Mouse (Mus musculus) spleen, adult 12 weeks (tissue): ENCODE data around the gene 4930513O06Rik.

Source experiments
- DNase-seq: peaks from one replicate; pipeline ENCODE4 v3.0.0; 2022; ENCODE audit warnings: low spot score

Gene 4930513O06Rik

DNA sequence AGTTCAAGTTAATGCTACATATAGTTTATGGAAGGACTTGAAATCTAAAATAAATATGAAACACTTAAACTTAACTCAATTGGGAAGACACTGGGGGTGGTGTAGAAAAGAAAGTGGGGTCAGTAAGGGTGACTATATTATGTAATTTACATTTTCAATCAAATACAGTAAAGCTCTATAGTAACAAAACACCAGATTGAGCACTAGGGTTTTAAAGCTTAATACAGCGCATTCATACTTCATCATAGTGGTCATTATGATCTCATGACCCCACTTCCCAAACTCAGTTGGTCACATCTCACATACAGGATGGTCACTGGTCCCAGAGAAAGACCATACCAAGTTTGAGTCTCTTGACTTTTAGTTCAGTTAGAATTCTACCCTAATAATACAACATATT, at the start of gene 4930513O06Rik:
TSS of gene 4930513O06Rik (plus strand) at position 301 of the 400 bp plus-strand sequence.
- DNase-seq = no peak

DNA sequence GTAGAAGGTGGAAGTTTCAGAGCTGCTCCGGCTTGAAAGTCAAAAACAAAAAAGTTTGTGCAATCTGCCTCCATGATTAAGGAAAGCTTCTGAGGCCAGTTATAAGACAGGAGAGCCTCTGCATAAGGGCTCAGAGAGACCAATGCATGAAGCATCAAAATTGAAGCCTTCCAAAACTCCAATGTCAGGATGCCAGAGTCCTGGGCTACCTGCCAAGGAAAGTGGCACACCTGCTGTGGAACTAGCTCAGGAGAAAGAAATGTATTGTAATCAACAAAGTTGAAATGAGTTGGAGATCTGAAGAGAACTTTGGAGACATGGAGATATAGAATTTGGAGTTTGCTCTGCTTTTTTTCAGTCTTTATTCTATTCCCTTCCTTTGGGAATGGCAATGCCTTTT, 48.4 kb upstream of the 4930513O06Rik start:
- DNase-seq = no peak

DNA sequence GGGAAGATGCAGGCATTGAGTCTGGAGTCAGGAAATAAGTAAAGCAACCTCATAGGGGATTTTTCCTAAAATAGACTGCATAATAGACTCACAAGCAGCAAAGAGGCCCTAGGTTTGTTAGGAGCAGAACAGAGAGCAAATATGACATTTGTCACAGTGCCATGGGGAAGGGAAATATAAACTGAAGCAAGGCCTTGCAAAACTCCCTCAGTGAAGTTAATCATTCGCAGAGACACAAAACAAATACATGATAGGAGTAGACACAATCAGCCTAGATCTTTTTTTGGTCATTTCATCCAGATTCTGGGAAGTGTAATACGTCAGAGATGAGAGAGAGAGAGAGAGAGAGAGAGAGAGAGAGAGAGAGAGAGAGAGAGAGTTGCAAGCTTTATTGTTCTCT, 46.7 kb upstream of the 4930513O06Rik start:
- DNase-seq = no peak

DNA sequence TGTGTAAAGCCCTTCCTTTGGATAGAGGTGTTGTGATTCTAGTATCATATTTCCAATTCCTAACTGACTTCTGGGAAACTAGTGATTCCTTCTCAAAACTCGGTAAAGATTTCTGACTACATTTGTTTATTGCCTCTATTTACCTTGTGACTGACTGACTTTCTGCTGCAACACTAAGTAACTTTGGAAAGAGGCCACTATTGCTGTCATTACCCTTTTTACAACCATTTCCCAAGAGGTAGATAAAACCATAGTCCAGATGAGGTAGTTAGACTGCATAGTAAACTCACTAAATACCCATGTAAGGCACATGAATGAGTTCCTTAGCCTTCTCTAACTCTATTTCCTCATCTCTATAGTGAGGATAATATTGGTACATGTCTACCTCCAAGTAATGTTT, 44.9 kb upstream of the 4930513O06Rik start:
- no peak for DNase-seq

DNA sequence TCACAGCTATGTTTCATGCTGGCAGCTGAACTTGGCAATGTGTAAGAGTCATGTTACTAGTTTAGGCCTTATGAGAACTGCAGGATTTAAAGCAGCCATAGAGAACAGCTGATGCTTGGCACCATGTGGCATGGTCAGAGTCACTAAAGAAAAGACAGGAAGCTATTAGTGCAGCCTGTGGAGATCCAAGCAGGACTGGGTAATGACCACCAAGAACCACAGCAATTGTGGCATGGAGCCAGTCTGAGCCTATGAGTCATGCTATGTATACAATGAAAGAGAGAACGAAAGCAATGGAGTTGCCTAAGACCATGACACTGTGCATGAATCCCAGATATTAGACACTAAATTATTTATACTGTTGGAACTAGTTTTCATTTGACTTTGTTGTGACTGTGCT, 34.1 kb upstream of the 4930513O06Rik start:
- DNase-seq = no peak

DNA sequence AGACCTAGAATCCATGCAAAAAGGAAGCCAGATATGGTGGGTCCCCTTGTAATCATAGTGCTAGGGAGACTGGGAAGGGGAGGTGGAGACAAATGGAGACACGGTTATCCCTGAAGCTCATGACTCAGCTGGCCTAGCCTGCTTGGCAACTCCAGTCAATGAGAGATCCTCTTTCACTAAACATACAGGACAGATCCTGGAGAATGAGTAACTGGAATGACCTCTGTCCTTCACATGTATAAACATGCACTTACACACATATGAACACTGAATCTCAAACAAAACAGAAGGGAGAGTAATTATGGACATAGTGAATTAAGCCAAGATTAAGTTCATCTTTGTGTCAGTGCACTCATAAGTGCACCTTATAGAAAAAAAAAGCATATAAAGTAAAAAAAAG, 32.9 kb upstream of the 4930513O06Rik start:
- no peak for DNase-seq

DNA sequence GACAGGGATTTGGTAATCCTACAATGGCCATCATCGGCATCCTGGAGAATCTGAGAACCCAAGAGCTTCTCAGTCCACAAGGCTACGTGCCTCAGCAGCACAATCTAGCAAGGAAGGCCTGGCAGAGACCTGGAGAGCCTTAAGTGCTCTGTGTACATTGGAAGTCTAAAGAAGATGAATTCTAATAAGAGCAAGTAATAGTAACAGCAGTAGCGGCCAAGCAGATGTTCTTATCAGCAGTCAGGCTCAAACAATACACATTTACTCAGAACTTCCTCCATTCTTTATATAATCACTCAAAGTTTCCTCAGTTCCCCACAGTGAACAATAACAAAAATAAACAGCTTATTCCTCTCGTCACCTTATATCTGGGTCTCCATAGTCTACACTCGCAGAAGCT, 22.0 kb upstream of the 4930513O06Rik start:
- no peak for DNase-seq

DNA sequence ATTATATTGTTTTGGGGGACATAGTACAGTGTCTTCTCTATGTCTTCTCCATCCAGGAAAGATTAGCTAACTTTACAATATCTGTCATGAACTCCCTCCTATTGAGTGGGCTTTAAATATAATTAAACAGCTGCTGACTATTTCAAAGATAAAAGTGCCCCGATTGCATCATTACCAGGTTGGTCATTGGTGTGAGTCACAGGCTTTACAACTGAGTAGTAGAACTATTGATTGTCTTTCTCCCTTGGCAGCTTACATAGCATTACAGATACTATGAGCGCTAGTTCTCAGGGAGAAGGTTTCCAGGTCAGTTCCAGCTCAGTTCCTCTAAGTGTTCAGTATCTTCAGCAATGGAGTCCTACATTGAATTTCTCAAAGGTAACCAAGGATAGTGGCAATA, 7.5 kb upstream of the 4930513O06Rik start:
- DNase-seq = no peak

DNA sequence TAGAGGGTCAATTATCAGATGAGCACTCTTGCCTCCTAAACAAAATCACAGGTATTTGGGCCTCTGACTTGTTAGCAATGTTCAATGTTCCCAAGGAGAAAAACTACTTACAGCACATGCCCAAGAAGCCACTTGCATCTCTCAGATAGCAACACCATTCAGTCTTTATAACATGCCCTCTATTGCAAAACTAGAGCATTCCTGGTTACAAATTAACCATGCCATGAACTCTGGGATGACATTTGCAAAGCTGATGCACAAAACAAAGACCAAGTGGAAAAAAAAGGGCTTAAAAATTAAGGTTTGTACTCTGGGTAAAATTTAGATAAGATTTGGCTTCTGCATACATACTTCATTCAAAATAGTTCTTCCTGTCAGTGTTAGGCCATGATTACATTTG, 966 bp upstream of the 4930513O06Rik start, which contains the start of gene Serpina7:
TSS of gene Serpina7 (minus strand) at position 160 of the 400 bp plus-strand sequence.
- no peak for DNase-seq

DNA sequence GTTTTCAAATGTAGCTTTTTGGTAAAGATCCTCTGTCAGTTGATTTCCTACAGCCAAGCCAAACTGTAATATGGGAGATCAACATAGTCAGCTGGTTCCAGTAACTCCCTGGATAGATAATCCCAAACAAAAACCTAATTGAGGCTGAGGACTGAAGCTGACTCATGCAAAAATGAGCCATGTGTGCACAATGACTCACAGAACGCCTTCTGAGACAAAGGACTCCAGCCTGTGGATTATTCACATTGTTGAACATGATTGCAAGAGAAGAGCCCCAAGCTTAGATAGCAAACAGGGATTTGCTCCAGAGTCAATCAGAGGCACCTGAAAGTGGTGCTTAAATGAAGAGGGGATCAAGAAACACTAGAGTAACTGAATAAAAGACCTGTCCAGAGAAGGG, 11.2 kb downstream of the 4930513O06Rik start:
- no peak for DNase-seq

DNA sequence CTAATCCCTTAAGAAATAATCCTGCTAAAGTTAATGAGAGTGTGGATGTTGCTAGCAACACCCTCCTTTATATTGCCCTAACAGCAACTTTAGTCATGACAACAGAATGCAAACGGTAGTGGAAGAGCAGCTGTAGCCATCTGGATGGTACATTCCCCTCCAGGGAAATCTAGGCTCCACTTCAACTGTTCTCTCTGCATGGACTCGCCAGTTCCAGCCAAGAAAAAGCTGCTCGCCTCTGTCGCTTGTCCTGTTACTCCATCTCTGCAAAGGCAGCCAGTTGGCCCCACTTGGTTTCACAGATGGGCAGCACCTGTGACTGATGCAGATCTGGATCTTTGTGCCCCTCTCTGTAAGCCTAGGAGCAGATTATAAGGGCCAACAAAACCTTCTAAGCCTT, 48.0 kb downstream of the 4930513O06Rik start:
- DNase-seq = no peak
